Mouse (Mus musculus): ENCODE data around the gene 2610002M06Rik.
A peak's percentile ranks its signal among the peaks of the same experiment; 100 is the strongest.

2610002M06Rik gene

GRCm38 (mm10) chrX:107816218-107816554, at the start of gene 2610002M06Rik:
2610002M06Rik (minus strand) TSS chrX:107816334.
- peak; percentile 88 for DNase-seq (ENCODE audit: extremely low read depth, insufficient read length, low spot score)

DNA sequence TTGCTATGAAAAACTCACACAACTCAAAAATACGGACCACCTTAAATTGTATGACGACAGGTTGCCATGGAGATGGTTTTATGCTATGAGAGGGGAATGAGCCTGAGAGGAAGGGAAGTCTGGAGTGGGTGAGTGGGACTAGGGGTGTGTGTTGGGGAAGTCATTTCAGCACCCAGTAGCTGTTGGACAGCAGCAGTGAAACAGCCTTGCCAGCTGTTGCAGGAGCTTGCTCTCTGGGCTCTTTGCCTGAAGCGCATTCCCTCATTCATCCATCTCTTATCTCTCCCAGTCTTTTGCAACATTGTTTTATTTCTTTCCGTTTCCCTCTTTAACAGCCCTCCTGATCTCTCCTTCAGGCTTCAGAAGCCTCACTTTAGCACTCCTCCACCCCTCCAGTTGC, 42.0 kb upstream of the 2610002M06Rik start:
- DNase-seq (ENCODE audit: extremely low read depth, insufficient read length, low spot score) = no peak

DNA sequence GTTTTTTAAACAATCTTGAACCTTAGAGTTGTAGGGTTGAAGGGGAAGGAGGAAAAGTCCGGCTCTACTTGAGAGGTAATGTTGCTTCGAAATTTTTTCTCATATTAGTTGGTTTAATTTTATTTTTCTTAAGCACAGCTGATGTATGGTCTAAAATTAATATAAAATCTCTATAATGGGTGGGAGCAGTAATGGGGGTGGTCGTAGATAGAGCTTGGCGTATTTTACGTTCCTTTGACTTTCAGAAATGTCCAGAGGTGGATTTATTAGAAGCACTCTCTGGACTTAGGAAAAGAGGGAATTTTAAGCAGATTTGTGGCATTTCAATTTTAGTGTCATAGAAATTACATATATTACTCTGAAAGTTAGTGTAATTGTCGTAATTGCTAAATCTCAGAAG, 592 bp upstream of the 2610002M06Rik start:
- no peak for DNase-seq (ENCODE audit: extremely low read depth, insufficient read length, low spot score)

DNA sequence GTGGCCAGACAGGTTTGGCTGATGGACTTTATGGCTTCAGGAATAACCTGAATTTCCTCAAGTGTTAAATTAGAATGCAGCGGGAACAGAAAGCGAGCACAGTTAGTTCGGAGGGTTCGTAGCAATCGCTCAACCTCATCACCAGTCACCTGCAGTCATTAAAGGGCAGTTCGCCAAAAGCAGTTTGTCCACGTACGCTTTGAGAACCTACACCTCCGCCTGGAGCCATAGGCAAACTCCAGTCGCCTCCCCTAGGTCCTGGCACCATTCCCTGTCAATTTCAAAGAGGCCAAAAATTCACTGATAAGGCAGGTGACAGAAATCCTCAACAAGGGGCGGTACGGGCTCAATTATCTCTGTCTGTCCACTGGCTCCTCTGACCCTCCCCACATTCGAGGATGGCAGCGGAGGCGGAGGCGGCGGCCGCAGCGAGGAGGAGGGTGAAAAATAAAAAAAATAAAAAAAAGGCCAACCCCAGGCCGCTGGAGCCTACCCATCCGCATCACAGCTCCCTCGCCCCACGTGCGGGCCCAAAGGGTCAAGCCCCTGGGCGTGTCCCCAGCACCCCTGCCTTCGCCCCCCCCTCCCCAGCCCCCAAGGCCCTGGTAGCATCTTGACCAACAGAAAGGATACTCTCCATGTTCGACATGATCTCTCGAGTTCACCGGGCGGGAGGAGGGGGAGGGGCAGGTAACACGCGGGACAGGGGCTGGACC, 474 bp downstream of the 2610002M06Rik start:
- DNase-seq (ENCODE audit: extremely low read depth, insufficient read length, low spot score) = no peak

- no peak for DNase-seq (ENCODE audit: extremely low read depth, insufficient read length, low spot score)
Measured at GRCm38 (mm10) chrX:107812120-107812519, 4.0 kb downstream of the 2610002M06Rik start.

DNA sequence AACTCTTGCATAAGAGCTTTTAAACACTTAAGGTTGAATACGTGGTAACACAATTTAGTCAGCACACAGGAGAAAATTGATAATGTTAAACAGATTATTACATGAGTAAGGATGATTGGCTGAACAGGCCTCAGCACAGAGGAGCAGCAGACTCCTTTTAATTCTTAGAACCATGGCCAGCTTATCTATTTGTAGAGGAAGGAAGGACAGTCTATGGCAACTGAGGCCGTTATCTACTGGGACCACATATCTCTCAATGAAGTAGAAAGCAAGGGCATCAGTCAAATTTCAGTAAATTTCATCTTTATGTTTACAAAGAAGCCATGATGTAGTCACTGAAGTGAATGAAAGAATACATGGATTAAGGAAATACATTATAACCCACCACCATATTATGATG, 19.2 kb downstream of the 2610002M06Rik start:
- DNase-seq (ENCODE audit: extremely low read depth, insufficient read length, low spot score) = no peak

- no peak for DNase-seq (ENCODE audit: extremely low read depth, insufficient read length, low spot score)
Measured at GRCm38 (mm10) chrX:107795785-107796184, 20.3 kb downstream of the 2610002M06Rik start.

GRCm38 (mm10) chrX:107792290-107792689, 23.8 kb downstream of the 2610002M06Rik start, which contains the start of gene Tent5d:
Tent5d (plus strand) TSS chrX:107792590.
- DNase-seq (ENCODE audit: extremely low read depth, insufficient read length, low spot score) = no peak

DNA sequence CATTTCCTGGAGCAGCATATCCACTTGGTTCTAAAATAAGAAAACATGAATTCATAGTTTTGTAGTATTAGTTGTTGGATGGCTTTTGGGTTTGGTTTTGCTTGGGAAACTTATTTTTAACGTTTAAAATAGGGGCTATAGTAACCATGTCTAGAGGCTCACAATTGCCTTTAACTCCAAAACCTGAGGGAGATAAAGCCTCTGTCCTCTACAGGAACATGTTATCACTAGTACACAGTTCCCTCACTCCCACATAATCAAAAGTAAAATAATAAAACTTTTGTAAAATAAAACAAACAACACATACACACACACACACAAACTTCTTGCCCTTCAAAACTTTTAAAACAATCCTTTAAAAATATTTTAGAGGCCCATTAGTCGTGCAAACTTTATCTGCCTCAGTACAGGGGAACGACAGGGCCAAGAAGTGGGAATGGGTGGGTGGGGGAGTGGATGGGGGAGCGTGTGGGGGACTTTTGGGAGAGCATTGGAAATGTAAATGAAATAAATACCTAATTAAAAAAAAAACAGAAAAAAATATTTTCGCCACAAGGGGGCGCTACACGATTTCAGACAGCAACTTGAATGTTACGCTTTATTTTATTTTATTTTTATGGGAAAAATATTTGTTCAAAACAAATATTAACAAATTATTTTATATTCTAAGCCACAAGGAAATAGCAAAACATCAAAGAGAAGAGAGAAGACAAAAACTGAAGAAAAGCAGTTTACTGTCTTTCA, 25.2 kb downstream of the 2610002M06Rik start:
- DNase-seq (ENCODE audit: extremely low read depth, insufficient read length, low spot score) = no peak

GRCm38 (mm10) chrX:107790136-107790535, 26.0 kb downstream of the 2610002M06Rik start:
- no peak for DNase-seq (ENCODE audit: extremely low read depth, insufficient read length, low spot score)

GRCm38 (mm10) chrX:107767896-107768295, 48.2 kb downstream of the 2610002M06Rik start:
- DNase-seq (ENCODE audit: extremely low read depth, insufficient read length, low spot score) = no peak

Data from 3134 (cell line).